Mouse (Mus musculus): Measurements from ENCODE around the gene Glipr2. TPM values are rescaled to one million over a fixed set of nuclear protein-coding genes. Genes with fewer than 3 reads are reported as not detected.

The Glipr2 gene
- total RNA-seq, 4 experiments from 2014 or later = 1.8 to 3.1 (median 2.0) TPM

- no peak for DNase-seq
Observed at GRCm38 (mm10) chr4:44004623-44005409, 47.6 kb downstream of the Glipr2 start.

DNA sequence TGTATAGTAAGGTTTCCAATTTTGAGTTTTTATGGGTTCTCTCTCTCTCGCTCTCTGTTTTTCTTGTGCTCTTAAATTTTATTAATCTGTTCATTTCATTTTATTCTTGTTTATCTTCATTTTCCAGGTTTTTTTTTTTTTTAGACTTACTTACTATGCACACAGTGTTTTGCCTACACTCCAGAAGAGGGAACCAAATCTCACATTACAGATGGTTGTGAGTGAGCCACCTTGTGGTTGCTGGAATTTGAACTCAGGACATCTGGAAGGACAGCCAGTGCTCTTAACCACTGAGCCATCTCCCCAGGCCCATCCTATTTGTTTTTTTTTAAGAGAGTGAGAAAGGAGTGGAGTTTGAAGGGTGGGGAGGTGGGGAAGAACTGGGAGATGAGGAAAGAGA is 53.0 kb downstream of the Glipr2 start:
- no peak for DNase-seq

DNA sequence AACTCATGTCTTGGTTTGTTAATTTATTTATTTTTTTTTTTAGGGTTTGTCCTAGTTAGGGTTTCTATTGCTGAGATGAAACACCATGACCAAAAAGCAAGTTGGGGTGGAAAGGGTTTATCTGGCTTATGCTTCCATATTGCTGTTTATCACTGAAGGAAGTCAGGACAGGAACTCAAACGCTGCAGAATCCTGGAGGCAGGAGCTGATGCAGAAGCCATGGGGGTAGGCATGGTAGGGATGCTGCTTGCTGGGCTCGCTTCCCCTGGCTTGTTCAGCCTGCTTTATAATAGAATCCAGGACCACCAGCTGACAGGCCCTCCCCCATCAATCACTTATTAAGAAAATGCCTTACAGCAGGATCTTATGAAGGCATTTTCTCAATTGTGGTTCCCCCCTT is 53.7 kb downstream of the Glipr2 start:
- no peak for DNase-seq

- no peak for DNase-seq
Observed at GRCm38 (mm10) chr4:44011799-44012198, 54.6 kb downstream of the Glipr2 start.

- DNase-seq = peak; percentile 94
Observed at GRCm38 (mm10) chr4:44012376-44013367, 55.5 kb downstream of the Glipr2 start.

DNA sequence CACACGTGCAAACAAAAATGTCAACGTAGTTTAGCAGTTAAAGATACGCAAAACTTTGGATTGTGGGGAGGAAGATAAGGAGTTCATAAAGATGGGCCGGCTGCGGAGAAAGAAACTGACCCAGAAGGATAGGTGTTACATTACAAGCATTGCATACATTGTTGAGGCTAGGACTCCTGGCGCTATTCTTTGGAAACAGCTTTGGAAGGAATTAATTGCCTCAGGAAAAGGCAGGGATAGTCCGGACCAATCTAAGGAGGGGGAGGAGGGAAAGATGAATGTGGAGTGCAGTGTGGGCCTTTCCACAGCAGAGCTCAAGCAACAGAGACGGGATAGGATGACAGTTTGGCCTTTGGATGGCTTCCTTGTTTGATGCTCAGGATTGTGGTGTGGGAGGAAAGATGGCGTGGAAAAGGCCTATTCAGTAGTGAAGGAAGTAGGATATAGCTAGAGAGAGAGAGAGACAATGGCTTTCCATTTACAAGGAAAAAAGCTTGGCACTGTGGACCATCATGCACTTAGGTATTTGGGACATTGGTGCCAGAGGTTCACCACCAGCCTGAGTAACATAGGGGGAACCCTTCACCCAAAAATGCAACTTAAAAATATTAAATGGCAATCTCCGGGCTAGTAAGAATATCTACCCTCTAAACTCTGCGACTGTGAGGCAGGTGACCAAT is 56.3 kb downstream of the Glipr2 start:
- DNase-seq = no peak

GRCm38 (mm10) chr4:44016071-44016470 is 58.9 kb downstream of the Glipr2 start:
- DNase-seq = no peak

GRCm38 (mm10) chr4:44016791-44017190 is 59.6 kb downstream of the Glipr2 start:
- DNase-seq = no peak

GRCm38 (mm10) chr4:44022323-44022722 is 65.1 kb downstream of the Glipr2 start:
- DNase-seq = no peak

DNA sequence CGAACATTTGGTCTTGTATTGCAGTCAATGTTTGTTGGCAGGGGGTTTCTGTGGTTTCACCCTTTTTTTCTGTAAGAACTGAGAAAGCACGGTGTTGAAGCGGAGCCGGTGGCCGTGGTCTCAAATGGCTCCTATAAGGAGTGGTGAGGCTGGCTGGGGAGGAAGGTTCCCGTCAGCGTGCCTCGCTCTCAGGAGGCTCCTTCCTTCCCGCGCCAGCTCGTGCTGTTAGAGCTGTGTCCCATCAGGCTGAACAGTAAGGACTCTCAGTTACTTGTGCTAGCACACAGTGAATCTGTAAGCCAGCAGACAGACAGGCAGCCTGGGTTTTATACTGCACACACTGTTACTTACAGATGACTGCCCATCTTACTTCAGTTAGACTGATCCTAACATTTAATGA is 65.6 kb downstream of the Glipr2 start:
- DNase-seq = no peak

- DNase-seq = no peak
Observed at GRCm38 (mm10) chr4:44023681-44024080, 66.5 kb downstream of the Glipr2 start.

DNA sequence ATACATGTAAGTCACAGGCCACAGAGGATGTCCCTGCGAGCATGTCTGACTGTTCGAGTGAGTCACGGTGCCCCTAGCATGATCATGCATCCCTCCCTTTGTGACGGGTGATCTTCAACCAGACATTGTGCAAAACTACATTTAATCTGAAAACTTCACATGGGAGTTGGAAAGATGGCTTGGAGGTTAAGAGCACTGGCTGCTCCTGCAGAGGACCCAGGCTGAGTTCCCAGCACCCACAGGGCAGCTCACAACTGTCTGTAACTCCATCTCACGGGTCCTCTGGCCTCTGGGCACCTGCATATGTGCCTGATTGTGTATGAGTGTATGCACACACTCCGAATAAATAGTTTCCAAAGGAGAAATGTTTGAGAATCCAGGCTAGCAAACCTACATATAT is 67.0 kb downstream of the Glipr2 start:
- no peak for DNase-seq

DNA sequence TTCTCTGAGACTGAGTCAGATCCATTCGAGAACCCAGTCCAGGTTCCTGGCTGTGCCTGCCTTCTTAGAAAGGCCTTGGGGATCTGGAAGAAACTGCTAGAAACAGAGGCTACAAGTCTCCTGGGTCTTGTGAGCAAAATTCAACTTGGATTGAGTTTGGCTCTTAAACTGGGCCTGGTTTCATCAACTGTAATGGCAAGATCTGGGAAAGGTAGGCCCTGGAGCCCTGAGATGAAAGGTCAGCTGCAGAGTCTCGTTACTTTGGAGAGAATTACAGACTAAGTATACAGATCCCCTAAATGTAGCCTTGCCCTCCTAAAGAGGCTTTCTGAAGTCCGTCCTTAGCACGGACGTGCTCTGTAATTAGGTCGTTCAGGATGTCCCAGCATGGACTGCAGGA is 68.4 kb downstream of the Glipr2 start:
- DNase-seq = no peak

Other genes starting within 250 kb of the Glipr2 start
- gene Olfr71, start 247.1 kb upstream of the Glipr2 start, total RNA-seq (2022) = not detected
- gene Hrct1, start 230.2 kb upstream of the Glipr2 start, total RNA-seq (2022) = 1 to 10 TPM; 1.4 to 4.8 (median 2.6) TPM
- gene Spaar, start 227.4 kb upstream of the Glipr2 start, total RNA-seq (2022) = 1 to 10 TPM; 1.6 to 2.3 (median 1.9) TPM
- gene Olfr159, start 186.4 kb upstream of the Glipr2 start, total RNA-seq (2022) = not detected
- gene Olfr156, start 133.5 kb upstream of the Glipr2 start, total RNA-seq (2022) = not detected
- not detected for gene Olfr157, start 117.2 kb upstream of the Glipr2 start, total RNA-seq (2022)
- gene Olfr155, start 105.8 kb upstream of the Glipr2 start, total RNA-seq (2022) = not detected
- gene Reck, start 81.9 kb upstream of the Glipr2 start, total RNA-seq (2022) = 10 to 100 TPM; 21.6 to 45.0 (median 32.0) TPM
- not detected for gene Ccin, start 26.1 kb downstream of the Glipr2 start, total RNA-seq (2022)
- 100 to 1,000 TPM; 165 to 181 (median 177) TPM for gene Clta, start 47.1 kb downstream of the Glipr2 start, total RNA-seq (2022)
- gene Gne, start 126.8 kb downstream of the Glipr2 start, total RNA-seq (2022) = 10 to 100 TPM; 38.9 to 51.1 (median 45.4) TPM